Mouse (Mus musculus) cerebellum, adult 9-11 months (tissue): ENCODE data around the gene Tra2a.
"Not testable (repeated sequence)": the region's sequence is repeated elsewhere in the genome, so short reads cannot be mapped to it uniquely, and the experiment has no call there.

Experiments
- DNase-seq: peaks from one replicate; pipeline ENCODE4 v3.0.0; 2022

Tra2a gene

DNA sequence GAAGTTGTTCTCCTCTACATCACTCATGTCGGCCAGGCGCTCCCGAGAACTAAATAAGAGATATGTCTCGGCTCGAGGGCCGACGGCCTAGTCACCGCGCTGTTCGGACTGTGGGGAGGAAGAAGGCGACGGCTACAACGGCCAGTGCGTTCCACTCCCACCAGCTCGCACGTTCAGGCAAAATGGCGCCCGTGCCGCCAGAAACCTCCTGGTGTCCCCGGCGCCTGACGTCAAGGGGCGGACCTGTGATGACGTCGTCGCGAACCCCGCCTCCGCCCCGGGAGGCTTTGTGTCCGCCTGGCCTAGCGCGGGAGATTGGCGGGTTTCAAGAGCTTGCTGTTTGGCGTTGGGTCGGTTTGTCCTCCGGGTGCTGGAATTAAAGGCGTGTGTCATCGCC, at the start of gene Tra2a:
TSS of gene Tra2a (minus strand) at position 187 of the 397 bp plus-strand sequence.
- DNase-seq: peak; percentile 95

GRCm38 (mm10) chr6:49298286-49298685, 34.5 kb upstream of the Tra2a start:
- no peak for DNase-seq

- peak; percentile 12 for DNase-seq
Measured at GRCm38 (mm10) chr6:49282122-49282521, 18.3 kb upstream of the Tra2a start.

DNA sequence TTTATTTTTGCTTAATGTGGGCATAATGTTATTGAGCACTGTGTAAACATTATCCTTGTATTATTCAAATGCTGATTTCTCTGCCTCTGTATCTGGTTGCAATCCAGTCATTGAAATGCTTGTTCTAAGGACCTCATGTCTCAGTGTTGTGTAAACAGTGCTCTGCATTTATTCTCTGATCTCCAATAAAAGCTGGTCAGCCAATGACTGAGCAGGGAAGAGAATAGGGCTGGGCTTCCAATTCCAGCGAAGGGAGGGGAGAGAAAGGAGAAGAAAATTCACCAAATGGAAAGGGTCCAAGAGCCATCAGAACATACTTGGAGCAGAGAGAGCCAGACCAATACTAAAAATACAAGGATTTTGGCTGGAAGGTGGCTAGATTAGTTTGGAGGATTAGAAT, 17.1 kb upstream of the Tra2a start:
- no peak for DNase-seq

DNA sequence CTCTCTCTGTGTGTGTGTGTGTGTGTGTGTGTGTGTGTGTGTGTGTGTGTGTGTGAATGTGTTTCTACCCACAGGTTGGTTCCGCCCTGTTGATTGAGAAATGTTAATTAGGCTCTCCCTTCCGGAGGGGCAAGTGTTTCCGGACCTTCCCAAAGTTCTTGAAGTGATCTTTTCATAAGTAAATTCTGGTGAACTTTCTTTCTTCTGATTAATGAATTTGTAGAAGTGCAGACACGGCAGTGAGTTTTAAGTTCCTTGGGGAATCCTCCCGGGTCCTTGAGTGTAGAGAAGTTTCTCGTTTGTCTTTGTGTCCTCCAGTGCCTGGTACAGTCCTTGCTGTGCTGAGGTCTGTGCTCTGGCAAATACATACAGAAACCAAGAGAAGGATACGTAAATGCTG, 11.5 kb upstream of the Tra2a start:
- no peak for DNase-seq

DNA sequence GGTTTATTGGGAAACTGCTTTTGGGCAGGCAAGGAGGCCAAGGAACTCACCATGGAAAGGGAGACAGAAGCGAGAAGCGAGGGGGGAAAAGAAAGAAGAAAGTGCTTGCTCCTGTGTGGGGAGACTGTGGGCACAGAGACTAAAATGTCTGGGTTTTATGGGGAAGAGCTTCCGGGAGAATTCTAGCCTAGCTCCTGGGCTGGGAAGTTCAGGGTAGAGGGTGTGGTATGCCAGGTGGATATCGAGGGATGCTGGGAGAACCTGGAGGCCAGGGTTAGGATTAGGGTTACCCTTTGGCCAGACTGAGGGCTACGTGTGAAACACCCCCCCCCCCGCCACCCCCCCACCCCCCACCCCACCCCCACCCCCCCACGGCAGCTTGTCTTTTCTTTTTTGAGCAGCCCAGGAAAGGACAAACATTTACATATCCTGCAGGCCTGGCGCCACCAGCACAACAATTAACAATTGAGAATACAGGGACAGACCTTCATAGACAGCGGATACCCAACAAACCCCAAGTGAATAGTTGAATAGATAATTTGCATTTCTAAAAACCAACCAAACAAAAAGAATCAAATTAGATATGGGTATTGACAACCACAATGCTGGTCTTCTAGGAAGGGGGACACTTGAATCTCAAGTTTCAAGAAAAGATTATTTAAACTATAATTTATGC, 10.7 kb upstream of the Tra2a start:
- DNase-seq: no peak

DNA sequence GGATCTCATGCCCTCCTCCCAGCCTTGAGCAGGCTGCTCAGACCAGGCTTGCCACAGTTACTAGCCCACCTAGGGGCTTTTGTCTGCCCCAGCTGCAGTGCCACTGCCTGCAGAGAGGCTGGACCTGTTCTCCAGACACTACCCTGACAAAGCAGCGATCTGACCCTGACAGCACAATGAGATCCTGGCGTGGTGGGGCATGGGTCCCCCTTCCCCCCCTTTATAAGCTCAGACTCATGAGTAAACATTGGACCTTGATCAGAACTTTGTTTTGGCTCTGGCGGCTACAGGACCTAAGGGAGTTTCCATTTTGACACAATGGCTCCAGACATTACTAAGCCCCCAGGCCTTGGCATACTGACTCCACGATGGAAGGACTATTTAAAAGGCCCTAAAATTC, 10.1 kb upstream of the Tra2a start:
- DNase-seq: no peak

GRCm38 (mm10) chr6:49272863-49273262, 9.0 kb upstream of the Tra2a start:
- no peak for DNase-seq

DNA sequence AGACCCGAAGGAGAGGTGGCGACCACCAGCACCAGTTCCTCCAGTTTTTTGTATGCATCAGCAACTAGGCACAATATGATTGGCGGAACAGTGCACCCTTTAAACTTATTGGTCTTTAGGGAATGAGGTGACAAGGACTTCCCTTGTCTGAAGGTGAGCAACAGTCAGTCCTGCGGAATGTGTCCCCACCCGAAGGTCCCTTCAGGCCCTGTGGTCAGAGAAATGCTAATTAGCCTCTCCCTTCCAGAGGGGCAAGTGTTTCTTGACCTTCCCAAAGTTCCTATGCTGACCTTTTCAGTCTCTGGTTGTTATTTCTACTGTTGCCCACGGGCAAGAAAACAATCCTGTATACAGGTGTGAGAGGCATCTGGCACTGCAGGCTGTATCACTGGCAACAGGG, 8.0 kb upstream of the Tra2a start:
- no peak for DNase-seq

DNA sequence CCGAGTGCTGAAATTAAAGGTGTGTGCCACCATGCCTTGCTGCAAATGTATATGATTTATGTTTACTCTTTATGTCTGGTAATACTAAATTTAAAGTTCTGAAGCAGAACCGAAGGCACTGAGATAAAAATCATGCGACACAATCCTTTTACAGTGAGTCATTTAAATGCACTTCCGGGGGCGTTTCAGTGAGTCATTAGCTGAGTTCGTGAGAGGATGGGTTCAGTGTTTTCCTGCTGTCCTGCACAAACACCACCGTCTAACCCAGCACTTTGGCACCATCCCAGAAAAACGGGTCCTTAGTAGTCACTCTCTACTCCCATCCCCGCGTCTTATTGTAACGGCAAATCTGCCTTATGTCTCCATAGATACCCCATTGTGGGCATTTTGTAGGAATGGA, 6.1 kb upstream of the Tra2a start:
- no peak for DNase-seq

DNA sequence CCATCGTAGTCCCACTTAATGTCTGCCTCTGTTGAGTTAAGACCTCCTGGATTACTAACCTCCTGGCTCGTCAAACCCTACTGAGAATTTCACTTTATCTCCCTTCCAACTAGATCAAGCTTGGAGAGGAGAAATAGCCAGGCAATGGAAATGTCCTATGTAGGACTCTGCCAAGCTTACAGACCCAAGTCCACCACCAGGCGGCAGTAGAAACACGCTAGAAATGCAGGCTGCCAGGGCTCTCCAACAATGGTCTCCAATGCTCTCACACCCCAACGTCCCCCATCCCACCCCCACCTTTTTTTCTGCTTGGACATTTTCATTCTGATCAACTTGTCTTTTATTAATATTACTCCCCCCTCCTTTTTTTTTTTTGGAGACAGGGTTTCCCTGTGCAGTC, 5.4 kb upstream of the Tra2a start:
- DNase-seq: peak; percentile 34

DNA sequence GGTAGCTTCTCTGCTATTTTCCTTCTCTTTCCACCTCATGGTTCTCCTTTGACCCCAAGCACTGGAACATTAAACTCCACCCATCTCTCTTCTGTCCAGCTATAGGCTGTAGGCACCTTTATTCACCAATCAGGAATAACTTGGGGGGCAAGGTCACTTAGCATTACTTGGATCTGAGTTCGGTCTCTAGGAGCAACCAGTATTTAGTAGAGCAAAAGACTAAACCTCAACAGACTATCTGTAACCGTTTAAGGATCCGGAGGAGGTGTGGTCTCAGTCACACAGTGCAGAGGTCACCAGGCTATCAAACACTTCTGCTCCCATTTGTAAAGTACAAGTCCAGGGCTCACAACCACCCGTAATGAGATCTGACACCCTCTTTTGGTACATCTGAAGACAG, 3.9 kb upstream of the Tra2a start:
- no peak for DNase-seq

GRCm38 (mm10) chr6:49265207-49265606, 1.4 kb upstream of the Tra2a start:
- DNase-seq: not testable (repeated sequence)

GRCm38 (mm10) chr6:49264446-49264845, 613 bp upstream of the Tra2a start:
- peak; percentile 41 for DNase-seq

DNA sequence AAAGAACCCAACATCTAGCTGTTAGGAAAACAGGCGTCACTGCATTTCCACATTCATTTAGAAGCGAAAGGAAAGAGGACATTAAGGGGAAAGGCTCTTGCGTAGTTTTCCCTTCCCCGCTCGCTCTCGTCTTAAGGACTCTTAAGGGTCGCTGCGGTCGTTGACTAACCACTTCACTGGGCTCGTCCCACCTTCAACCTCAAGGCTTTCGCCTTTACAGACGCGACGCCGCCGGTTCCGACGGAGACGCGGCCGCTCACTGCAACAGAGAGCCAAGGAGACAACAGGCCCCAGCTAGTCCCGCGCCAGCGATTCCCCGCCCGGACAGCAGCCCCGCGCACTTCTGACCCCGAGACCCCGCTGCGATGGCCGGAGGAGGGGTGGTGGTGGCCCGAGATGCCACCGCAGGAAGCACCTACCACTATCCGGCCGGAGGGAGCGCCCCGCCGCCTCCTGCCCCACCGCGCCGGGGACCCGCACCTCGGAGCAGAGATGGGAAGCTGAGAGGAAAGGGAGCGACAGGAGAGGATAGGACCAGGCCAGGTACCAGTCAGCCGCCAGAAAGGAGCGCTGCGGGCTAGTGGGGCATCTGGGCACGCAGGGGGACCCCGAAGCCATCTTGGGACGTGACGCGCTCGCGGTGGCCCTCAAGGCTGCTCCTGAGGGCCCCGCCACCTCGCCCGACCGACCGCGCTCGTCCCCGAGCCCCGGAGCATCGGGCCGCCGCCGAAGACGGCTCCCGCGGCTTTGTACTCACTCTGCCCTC, 569 bp downstream of the Tra2a start:
- DNase-seq: peak; percentile 68

DNA sequence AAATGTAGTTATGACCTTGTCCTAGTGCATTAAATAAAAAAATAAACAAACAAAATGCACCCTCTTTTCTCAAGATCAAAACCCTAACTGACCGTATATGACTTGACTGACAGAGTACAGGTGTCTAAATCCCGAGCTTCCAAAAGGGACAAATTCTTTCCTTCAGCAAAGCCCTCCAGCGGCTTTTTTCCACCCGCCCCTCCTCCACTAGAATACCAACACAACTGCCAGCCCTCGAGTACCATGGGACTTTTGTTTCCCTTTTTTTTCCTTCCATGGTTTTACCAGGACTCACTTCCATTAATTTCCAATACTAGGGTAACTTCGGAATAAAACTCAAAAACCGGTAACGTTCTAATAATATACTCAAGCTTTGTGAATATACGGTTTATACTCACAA, 1.4 kb downstream of the Tra2a start:
- DNase-seq: no peak

DNA sequence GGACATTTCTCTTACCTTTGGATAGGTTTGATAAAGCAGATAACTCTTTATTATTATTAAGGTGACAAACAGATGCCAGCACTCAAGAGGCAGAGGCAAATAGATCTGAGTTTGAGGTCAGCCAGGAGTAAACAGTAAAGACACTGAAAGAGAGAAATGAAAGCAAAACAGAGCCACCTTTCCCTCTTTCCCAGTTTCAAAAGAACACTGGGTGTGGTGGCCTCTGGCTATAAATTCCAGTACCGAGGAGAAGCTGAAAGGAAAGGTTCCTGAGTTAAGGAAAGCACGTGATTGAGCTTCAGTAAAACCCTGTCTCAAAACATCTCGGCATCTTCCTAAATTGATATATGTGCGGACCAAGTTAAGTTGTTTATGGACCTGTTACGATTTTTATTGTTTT, 4.1 kb downstream of the Tra2a start:
- DNase-seq: no peak

- no peak for DNase-seq
Measured at GRCm38 (mm10) chr6:49257880-49258279, 6.0 kb downstream of the Tra2a start.

GRCm38 (mm10) chr6:49252207-49252606, 11.6 kb downstream of the Tra2a start:
- no peak for DNase-seq

- DNase-seq: no peak
Measured at GRCm38 (mm10) chr6:49251199-49251598, 12.6 kb downstream of the Tra2a start.

DNA sequence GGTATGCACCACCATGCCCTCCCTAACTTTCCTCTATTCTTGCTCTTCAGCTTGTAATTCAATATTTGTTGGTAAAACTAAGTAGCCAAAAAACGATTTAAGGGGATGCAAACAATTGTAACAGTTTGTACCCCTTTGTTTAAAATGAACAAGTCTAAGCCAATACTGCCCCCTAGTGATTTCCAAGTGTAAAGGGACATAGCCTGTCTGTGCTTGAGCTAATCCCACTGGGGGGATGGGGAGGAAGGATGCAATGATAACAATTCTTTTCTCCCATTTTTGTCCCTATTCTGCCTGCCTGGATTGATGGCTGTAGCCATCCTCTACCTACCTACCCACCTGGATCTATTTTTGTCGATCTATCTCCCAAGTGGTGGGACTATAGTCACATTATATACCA, 16.6 kb downstream of the Tra2a start:
- DNase-seq: no peak

DNA sequence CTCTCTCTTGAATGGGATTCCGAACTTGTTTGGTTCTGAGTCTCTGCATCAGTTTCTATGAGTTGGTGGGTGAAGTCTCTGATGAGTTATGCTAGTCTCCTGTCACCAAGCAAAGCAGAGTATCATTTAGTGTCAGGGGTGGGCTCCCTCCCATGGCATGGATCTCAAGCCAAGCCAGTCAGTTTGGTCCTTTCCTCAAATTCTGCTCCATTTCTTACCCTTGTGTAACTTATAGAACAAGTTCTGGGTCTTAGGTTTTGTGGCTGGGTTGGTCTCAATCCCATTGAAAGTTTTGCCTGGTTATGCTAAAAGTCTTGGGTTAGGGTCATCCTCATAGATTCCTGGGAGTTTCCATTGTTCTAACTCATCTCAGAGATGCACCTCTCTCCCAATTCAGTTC, 21.5 kb downstream of the Tra2a start:
- DNase-seq: no peak

- DNase-seq: no peak
Measured at GRCm38 (mm10) chr6:49241562-49241961, 22.3 kb downstream of the Tra2a start.

GRCm38 (mm10) chr6:49236331-49236730, 27.5 kb downstream of the Tra2a start:
- DNase-seq: peak; percentile 98

GRCm38 (mm10) chr6:49233356-49233755, 30.5 kb downstream of the Tra2a start:
- no peak for DNase-seq
